Mouse (Mus musculus) testis, adult 10 weeks (tissue): ENCODE data around the gene Golga1. TPM values are rescaled to one million over a fixed set of nuclear protein-coding genes. Genes with fewer than 3 reads are reported as not detected.

Experiments
- polyA plus RNA-seq: library from polyadenylated mRNA; stranded (reverse); fragments of 350-450 nt; fragmentation: Illumina TruSeq; extraction: RNeasy Lipid Tissue Mini Kit (QIAGEN cat#74804); gene quantifications from one replicate; pipeline ENCODE4 v1.2.3, GENCODE M21; 2014; ENCODE audit warnings: low read depth, low replicate concordance

Gene Golga1
- polyA plus RNA-seq: 47.2 TPM

DNA sequence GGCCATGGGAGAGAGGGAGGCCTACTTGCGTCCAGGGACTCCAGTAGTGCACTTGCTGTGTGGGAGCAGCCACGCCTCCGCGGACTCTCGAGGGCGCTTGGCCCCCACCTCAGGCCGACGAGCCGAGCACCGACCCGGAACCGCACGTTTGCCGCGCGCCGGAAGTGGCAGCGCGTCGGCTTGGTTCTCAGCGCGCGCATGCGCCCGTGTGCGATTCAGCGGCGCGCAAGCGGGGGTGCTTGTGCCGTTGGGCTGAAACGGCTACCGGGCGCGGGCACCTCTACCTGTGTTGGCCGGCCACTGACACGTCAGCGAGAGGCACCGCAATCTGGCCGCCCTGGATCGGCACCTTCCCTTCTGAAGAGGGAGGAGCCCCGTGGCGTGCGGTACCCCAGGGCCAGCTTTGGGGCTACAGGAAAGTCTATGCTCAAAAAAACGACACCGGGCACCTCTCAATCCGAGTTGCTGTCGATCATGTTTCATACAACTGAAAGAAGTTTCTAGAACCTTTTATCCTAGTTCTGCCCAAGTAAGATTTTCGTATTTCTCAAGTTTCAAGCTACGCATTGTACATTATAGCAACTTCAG lies at the start of gene Golga1:
TSS of gene Golga1 (minus strand) at position 142 of the 588 bp plus-strand sequence.

GRCm38 (mm10) chr2:39005574-39006079 lies 59.7 kb downstream of the Golga1 start, which contains the start of gene Rpl35:
Gene Rpl35 (minus strand): TSS chr2:39005624.

DNA sequence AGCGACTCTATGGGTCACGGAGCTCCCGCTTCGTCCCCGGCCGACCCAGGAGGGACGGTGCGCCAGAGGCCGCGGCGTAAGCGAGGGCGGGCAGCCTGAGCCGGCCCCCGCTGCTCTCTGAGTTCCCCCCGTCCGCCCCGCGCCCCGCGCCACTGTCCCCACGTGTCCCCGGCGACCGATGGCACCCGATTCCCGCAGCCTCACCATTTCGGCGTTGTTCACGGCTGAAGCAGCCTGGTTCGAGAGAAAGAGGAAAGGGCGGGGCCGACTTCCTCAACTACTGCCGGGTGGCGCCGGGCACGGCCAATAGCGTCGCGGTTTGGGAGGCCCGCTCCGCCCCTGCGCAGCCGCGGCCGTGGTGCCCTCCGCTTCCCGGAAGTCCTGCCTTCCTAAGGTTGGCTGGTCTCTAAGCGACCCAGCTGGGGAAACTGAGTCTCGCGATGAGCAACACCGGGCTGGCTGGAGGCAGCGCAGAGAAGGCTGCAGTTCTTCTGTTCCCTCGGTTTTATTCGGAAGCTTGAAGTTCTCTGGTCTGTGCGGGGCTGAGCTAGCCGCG lies 60.4 kb downstream of the Golga1 start, which contains the start of gene Arpc5l:
TSS of gene Arpc5l (plus strand) at position 469 of the 556 bp plus-strand sequence.

DNA sequence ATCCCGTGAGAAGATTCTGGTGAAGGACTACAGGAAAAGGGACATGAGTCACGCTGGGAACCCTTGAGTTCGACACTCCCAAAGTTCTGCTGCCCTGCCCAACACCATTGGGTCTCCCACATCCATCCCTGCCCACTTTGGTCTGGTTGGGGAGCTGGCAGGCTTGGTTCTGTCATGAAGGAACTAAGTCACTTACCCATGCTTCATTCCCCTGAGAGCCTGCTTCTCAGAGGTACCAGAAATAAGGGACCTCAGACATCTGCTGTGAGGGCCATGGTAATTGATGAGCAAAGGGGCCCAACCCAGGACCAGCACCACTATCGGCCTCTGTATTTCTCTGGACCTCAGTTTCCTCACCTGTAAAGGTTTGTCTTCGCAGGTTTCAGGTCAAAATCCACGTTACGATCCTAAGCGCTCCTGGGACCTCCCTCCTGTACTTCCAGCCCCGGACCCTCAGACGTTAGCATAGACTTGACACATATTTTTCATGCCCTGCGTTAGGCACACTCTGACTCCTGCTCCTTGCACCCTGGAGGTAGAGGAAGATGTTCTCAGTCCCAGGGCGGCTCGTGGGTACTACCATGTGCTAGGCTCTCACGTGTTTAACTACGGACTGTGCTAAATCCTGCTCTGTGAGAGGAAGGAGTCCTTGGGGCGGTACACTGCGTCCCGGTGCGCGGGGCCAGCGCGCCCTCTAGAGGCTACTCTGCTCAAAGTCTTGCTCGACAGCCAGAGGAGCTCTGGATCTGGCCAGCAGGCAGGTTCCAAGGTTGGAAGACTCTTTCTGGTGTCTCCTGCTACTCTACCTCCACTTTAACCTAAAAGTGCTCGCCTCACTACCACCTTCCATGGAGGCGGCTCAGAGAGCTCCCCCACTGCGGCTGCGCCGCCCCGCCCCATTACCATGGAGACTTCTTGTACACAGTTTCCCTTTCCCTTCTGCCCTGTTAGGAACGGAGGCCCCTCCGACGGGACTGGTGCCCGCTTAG lies 67.7 kb downstream of the Golga1 start, which contains the start of gene Wdr38:
TSS of gene Wdr38 (plus strand) at position 91 of the 989 bp plus-strand sequence.

Other genes with a start within 250 kb of the Golga1 start
- gene Nr6a1, start 137.9 kb downstream of the Golga1 start, polyA plus RNA-seq: 82.1 TPM
- 0.84 TPM for gene Olfml2a, start 133.6 kb downstream of the Golga1 start, polyA plus RNA-seq
- 4.4 TPM for gene Wdr38, start 68.1 kb downstream of the Golga1 start, polyA plus RNA-seq
- gene Arpc5l, start 60.2 kb downstream of the Golga1 start, polyA plus RNA-seq: 272 TPM
- gene Rpl35, start 59.9 kb downstream of the Golga1 start, polyA plus RNA-seq: 39.2 TPM
- gene Scai, start 125.2 kb upstream of the Golga1 start, polyA plus RNA-seq: 32.0 TPM
- gene Ppp6c, start 160.9 kb upstream of the Golga1 start, polyA plus RNA-seq: 151 TPM